Mouse (Mus musculus): Measurements from ENCODE around the gene Prokr2. TPM values are rescaled to one million over a fixed set of nuclear protein-coding genes. Genes with fewer than 3 reads are reported as not detected.
"Not testable (repeated sequence)": the region's sequence is repeated elsewhere in the genome, so short reads cannot be mapped to it uniquely, and the experiment has no call there.

The Prokr2 gene
- polyA plus RNA-seq, 1 experiment from 2014 or later: 3.1 TPM

DNA sequence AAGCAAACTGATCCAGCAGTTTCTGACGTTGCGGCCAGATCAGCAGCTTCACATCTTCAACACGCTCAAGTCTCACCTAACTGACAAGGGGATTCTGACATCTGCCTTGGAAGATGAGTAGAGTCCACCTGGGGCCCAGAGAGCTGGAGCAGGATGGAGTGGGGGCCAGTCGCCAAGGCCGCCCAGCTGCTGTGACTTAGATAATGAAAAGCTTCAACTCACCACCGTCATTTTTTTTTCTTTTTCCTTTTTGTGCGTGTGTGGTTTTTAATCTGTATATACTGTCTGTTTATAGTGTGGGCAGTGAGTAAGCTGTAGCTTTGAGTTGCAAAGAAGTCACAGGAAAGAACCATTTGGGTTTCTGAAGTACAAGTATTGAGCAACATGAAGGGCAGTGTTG is 80.1 kb downstream of the Prokr2 start:
- H3K9me3 ChIP-seq (replicated peaks): no peaks in the 10 kb centered on the region
- no peaks in the 10 kb centered on the region for H3K27me3 ChIP-seq (replicated peaks)
- ATAC-seq (ENCODE audit: low FRiP score): no peak
- no peak overlapping the region for H3K9ac ChIP-seq (replicated peaks)
- peaks cover 76% of the 10 kb centered on the region for H3K36me3 ChIP-seq
- no peak overlapping the region for H3K4me3 ChIP-seq (replicated peaks)
- H3K27ac ChIP-seq (replicated peaks): no peak overlapping the region
- H3K4me1 ChIP-seq: no peaks in the 10 kb centered on the region
- 93% methylated on average over 7 of the region's 7 CpGs for WGBS
- H3K4me2 ChIP-seq: no peak overlapping the region

DNA sequence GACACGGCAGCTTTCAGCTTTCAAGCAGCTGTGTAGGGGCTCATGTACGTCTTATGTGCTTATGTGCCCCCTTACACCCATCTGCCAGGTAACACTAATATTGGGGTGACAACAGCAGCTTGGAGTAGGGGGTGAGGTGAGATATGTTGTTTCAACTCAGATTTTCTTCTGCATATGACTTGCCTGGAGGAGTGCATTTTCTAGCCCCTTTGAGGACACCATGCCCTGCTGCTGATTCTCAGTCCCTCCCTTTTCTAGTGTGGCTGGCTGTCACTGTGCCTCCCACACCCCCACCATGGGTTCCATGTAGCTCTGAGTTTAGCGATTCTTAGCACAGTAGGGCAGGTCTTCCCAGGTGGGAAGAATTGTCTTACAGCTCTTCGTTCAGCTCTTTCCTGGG is 83.8 kb downstream of the Prokr2 start:
- no peaks in the 10 kb centered on the region for H3K27me3 ChIP-seq (replicated peaks)
- peaks cover 70% of the 10 kb centered on the region for H3K36me3 ChIP-seq
- WGBS: 94% methylated on average over 4 of the region's 4 CpGs
- H3K9me3 ChIP-seq (replicated peaks): no peaks in the 10 kb centered on the region
- no peak overlapping the region for H3K4me3 ChIP-seq (replicated peaks)
- H3K4me1 ChIP-seq: no peaks in the 10 kb centered on the region
- no peak overlapping the region for H3K9ac ChIP-seq (replicated peaks)
- H3K4me2 ChIP-seq: no peak overlapping the region
- no peak for ATAC-seq (ENCODE audit: low FRiP score)
- H3K27ac ChIP-seq (replicated peaks): no peak overlapping the region

DNA sequence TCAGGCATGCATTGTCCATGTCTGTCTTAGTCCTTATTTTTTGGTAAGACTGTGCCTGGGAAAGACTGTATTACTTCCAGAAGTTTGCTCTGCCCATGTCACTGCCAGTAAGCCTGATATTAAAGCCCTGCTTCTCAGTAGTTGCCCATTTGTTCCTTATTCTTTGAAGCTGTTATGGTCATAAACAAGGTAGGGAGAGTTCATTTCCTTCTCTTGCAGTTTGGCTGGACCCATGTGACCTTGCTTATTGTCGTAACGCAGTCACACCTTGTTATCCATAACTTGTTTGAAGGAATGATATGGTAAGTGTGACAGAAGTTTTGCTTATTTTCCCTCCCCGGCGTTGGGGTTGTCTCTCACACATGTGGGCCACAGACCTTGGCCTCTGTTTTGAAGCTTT is 87.0 kb downstream of the Prokr2 start:
- no peak overlapping the region for H3K4me2 ChIP-seq
- H3K4me1 ChIP-seq: no peaks in the 10 kb centered on the region
- H3K9me3 ChIP-seq (replicated peaks): no peaks in the 10 kb centered on the region
- ATAC-seq (ENCODE audit: low FRiP score): no peak
- H3K4me3 ChIP-seq (replicated peaks): no peak overlapping the region
- WGBS: 94% methylated on average over 4 of the region's 4 CpGs
- H3K9ac ChIP-seq (replicated peaks): no peak overlapping the region
- H3K27ac ChIP-seq (replicated peaks): no peak overlapping the region
- H3K36me3 ChIP-seq: peaks cover 68% of the 10 kb centered on the region
- H3K27me3 ChIP-seq (replicated peaks): no peaks in the 10 kb centered on the region

DNA sequence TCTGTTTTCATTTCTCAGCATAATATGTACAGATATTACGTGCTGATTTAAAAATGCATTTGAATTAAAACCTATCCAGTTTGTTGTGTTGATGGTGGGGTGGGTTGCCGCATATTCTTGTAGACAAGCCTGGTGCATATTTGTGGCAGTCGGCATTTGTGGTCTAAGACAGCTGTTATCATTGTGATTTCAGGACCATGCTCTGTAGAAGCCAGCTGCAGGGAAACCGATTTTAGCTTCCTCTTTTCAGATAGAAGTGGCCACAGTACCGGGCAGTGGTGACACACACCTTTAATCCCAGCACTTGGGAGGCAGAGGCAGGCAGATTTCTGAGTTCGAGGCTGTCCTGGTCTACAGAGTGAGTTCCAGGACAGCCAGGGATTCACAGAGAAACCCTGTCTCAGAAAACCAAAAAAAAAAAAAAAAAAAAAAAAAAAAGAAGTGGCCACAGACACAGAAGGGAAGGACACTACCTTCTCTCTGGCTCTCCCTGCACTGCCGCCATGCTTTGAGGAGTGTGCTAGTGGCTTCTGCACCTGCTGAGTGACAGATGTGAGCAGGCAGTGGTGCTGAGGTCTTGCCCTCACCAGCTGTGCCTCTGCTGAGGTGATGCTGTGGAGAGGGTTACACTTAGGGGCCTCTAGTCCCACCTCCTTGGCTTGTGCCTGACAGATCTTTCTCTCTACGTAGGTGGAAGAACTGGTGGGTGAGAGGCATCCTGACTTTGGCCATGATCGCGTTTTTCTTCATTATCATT is 91.4 kb downstream of the Prokr2 start:
- Histone ChIP-seq H3K4me2 (no peak overlapping the region), H3K36me3 (peaks cover 39% of the 10 kb centered on the region), H3K4me1 (peaks cover 19% of the 10 kb centered on the region), H3K27me3 (replicated peaks) (no peaks in the 10 kb centered on the region), H3K27ac (replicated peaks) (no peak overlapping the region), H3K9me3 (replicated peaks) (no peaks in the 10 kb centered on the region), H3K4me3 (replicated peaks) (no peak overlapping the region), H3K9ac (replicated peaks) (no peak overlapping the region)
- 95% methylated on average over 10 of the region's 10 CpGs for WGBS
- ATAC-seq (ENCODE audit: low FRiP score): no peak

DNA sequence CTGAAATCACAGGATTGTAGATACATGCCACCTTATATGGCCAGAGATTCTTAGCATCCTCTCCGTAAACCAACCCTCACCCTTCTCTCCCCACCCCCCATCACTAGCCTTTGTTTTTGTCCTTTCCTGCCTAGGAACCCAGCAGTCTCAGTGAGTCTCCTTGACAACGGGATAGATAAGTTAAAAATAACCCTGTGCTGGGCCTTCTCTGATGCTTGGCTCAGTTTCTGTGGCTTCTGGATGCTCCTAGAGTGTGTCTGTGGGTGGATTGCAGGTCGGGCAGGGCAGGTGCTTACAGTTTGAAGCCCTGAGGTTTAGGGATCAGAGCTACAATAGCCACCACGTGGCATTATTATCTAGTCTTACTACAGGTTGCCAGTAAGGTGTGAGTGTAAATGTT is 93.2 kb downstream of the Prokr2 start:
- Histone ChIP-seq H3K36me3 (peaks cover 23% of the 10 kb centered on the region), H3K9me3 (replicated peaks) (0 out of 2 replicates have a peak, but pooled peaks cover 1% of the 10 kb centered on the region), H3K4me1 (peaks cover 19% of the 10 kb centered on the region), H3K4me3 (replicated peaks) (no peak overlapping the region), H3K4me2 (no peak overlapping the region), H3K27ac (replicated peaks) (no peak overlapping the region), H3K27me3 (replicated peaks) (no peaks in the 10 kb centered on the region), H3K9ac (replicated peaks) (no peak overlapping the region)
- WGBS: 40% methylated on average over 4 of the region's 4 CpGs
- no peak for ATAC-seq (ENCODE audit: low FRiP score)

DNA sequence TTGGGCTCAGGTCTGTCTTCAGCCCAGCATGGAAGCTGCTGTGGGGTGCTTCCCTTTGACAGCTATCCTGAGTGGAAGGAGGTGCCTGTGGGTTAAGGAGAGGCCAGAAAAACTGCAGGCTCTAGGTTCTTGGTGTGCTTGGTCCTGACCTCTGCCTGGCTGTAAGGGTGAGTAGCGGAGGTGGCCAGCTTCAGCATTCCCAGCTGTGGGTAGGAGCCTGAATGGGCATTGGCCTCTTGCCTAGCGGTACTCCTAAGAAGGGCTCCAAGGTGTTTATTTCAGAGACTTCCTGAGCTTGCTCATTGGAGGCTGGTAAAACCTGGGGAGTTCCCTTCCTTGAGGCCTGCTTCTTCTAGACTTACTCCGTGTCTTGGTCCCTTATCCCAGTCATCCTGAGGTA is 94.0 kb downstream of the Prokr2 start:
- 81% methylated on average over 3 of the region's 3 CpGs for WGBS
- peaks cover 19% of the 10 kb centered on the region for H3K4me1 ChIP-seq
- H3K9me3 ChIP-seq (replicated peaks): 0 out of 2 replicates have a peak, but pooled peaks cover 3% of the 10 kb centered on the region
- ATAC-seq (ENCODE audit: low FRiP score): no peak
- no peak overlapping the region for H3K27ac ChIP-seq (replicated peaks)
- H3K4me2 ChIP-seq: no peak overlapping the region
- peaks cover 21% of the 10 kb centered on the region for H3K36me3 ChIP-seq
- H3K9ac ChIP-seq (replicated peaks): no peak overlapping the region
- H3K27me3 ChIP-seq (replicated peaks): no peaks in the 10 kb centered on the region
- no peak overlapping the region for H3K4me3 ChIP-seq (replicated peaks)

DNA sequence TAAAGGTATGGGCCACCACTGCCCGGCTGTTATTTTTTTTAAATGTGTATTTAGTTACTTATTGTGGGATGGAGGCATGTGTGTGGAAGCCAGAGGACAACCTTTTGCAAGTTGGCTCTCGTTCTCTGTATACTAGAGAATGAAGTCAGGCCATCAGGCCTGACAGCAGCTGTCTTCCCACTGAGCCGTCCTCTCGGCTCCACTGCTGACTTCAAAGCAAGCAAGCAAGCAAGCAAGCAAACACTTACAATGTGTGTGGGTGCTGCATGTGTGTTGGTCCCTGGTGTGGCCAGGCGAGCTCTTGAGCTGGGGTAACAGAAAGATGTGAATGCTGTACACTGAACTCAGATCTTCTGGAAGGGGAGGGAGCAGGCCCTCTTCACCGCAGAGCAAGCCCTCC is 94.4 kb downstream of the Prokr2 start:
- H3K27ac ChIP-seq (replicated peaks): no peak overlapping the region
- H3K4me1 ChIP-seq: peaks cover 19% of the 10 kb centered on the region
- 78% methylated on average over 6 of the region's 6 CpGs for WGBS
- 0 out of 2 replicates have a peak, but pooled peaks cover 3% of the 10 kb centered on the region for H3K9me3 ChIP-seq (replicated peaks)
- no peaks in the 10 kb centered on the region for H3K27me3 ChIP-seq (replicated peaks)
- no peak overlapping the region for H3K4me3 ChIP-seq (replicated peaks)
- peaks cover 17% of the 10 kb centered on the region for H3K36me3 ChIP-seq
- no peak for ATAC-seq (ENCODE audit: low FRiP score)
- no peak overlapping the region for H3K4me2 ChIP-seq
- H3K9ac ChIP-seq (replicated peaks): no peak overlapping the region

DNA sequence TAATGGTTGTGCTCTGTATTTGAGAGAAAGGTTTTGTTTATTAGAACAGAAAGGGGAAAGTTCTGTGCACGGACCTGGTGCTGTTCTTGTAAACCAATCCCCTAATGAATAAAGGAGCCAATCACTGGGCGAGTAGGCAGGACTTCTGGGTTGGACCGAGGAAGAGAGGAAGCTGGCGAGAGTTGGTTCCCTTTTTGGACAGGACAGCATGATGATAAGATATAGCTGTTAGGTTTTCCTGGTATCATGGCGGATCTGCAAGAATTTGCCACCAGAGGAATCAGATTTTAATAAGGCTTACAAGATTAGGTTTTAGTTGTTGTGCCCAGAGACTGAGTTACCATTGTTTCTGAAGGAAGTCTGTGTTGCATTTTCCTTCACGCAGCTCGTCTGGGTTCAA is 96.0 kb downstream of the Prokr2 start:
- ATAC-seq (ENCODE audit: low FRiP score); H3K9me3 ChIP-seq (replicated peaks); H3K9ac ChIP-seq (replicated peaks); H3K27ac ChIP-seq (replicated peaks); H3K27me3 ChIP-seq (replicated peaks); H3K4me2 ChIP-seq; H3K36me3 ChIP-seq; H3K4me3 ChIP-seq (replicated peaks): not testable (repeated sequence)
- peaks cover 24% of the 10 kb centered on the region for H3K4me1 ChIP-seq
- WGBS: 86% methylated on average over 5 of the region's 7 CpGs

Other genes with a start within 250 kb of the Prokr2 start
- gene Slc23a2, start 240.3 kb downstream of the Prokr2 start, polyA plus RNA-seq (2015; fragmentation: Nextera tagmentation; extraction: Ambion mirVana): 33.1 and 36.8 TPM in 2 replicates
- gene Tmem230, start 137.6 kb downstream of the Prokr2 start, polyA plus RNA-seq (2015; fragmentation: Nextera tagmentation; extraction: Ambion mirVana): 40.8 and 42.8 TPM in 2 replicates
- 98.3 and 150 TPM in 2 replicates for gene Pcna, start 132.1 kb downstream of the Prokr2 start, polyA plus RNA-seq (2015; fragmentation: Nextera tagmentation; extraction: Ambion mirVana)
- gene Cds2, start 122.3 kb downstream of the Prokr2 start, polyA plus RNA-seq (2015; fragmentation: Nextera tagmentation; extraction: Ambion mirVana): 49.4 and 57.8 TPM in 2 replicates
- gene Gpcpd1, start 202.3 kb upstream of the Prokr2 start, polyA plus RNA-seq (2015; fragmentation: Nextera tagmentation; extraction: Ambion mirVana): 77.1 and 79.6 TPM in 2 replicates

Data from neural tube, embryonic 15.5 days (tissue).